Mouse (Mus musculus): ENCODE data around the gene Gm10300. TPM values are rescaled to one million over a fixed set of nuclear protein-coding genes. Genes with fewer than 3 reads are reported as not detected.

Gene Gm10300
- polyA plus RNA-seq, 1 experiment from 2014 or later: 0.28 TPM

DNA sequence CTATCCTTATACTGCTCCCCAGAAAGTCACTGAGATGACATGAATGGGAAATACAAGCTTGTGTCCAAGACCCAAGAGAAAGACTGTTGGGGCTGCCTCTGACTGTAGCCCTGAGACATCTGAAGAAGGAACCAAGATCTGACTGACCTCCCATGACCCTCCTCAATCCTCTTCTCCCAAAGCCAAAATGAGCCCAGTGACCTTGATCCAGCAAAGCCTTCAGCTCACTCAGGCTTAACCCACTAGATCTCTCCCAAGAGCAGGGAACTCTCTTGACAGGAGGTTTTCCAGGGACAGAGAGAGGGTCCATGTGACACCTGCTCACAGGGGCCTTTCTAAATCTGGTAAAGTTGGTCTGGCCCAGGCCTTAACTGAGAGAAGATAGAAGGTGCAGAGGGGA, 17.2 kb upstream of the Gm10300 start:
- Histone ChIP-seq H3K9me3 (replicated peaks) (no peaks in the 10 kb centered on the region), H3K4me1 (replicated peaks) (peaks cover 47% of the 10 kb centered on the region), H3K4me2 (no peak overlapping the region), H3K27ac (ENCODE audit: poor library complexity, severe bottlenecking) (no peak overlapping the region), H3K27me3 (replicated peaks) (no peaks in the 10 kb centered on the region), H3K4me3 (no peak overlapping the region), H3K36me3 (no peaks in the 10 kb centered on the region), H3K9ac (no peak overlapping the region)
- no peak for ATAC-seq (ENCODE audit: insufficient number of reproducible peaks, low FRiP score)

DNA sequence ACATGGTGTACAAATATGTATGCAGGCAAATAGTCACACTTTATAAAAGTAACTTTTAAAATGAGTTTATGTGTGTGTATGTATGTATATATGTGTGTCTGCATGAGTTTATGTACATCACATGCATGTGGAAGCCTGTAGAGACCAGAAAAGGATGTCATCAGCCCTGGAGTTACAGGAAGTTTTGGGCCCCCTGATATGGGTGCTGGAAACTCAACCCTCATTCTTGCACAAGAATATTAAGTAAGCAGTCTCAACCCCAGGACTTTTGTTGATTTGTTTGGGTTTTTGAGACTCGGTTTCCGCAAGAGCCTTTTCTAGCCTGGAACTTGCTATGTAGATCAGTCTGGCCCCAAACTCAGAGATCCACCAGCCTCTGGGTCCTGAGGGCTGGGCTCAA, 15.0 kb upstream of the Gm10300 start:
- Histone ChIP-seq H3K9me3 (replicated peaks) (no peaks in the 10 kb centered on the region), H3K27me3 (replicated peaks) (no peaks in the 10 kb centered on the region), H3K4me1 (replicated peaks) (peaks cover 65% of the 10 kb centered on the region), H3K4me3 (no peak overlapping the region), H3K27ac (ENCODE audit: poor library complexity, severe bottlenecking) (no peak overlapping the region), H3K36me3 (no peaks in the 10 kb centered on the region), H3K4me2 (no peak overlapping the region), H3K9ac (no peak overlapping the region)
- no peak for ATAC-seq (ENCODE audit: insufficient number of reproducible peaks, low FRiP score)
- WGBS: 89% methylated on average over 2 of the region's 2 CpGs

DNA sequence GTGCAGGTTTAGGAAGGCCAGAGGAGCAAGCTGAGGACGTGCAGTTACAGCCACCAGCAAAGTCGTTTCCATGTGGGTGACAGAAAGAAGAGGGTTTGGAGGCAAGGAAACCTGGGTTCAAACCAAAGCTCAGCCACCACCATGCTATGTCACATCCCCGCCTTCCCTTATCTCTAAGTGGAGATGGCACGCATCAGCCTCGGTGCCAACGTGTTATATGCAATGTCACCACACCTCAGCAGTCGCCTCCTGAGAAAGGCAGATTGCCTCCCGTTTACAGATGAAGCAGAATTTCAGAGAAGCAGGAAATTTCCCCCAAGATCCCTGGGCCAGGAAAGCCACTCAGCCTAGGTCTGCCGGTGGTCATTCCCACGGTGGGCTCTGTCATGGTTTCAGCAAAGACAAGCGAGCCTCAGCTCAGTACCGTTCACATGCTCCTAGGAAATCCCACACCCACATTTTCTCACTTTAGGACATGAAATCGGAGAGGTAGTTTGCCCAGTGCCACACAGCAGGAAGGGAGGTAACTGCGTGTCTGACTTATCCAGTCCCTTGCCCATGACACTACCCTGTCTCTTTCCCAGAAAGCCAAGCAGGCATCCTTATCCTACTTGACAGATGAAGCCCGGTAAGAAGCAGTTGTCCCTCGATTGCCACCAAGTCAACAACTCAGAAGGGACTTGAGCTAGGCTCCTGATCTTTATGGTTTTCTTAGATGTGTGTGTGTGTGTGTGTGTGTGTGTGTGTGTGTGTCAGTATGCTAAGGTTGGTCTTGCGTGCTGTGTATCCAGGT, 14.3 kb upstream of the Gm10300 start:
- H3K4me1 ChIP-seq (replicated peaks): peaks cover 69% of the 10 kb centered on the region
- 0 out of 2 replicates have a peak overlapping the region, but pooled peaks have one; percentile 29 for H3K27ac ChIP-seq (ENCODE audit: poor library complexity, severe bottlenecking)
- no peaks in the 10 kb centered on the region for H3K27me3 ChIP-seq (replicated peaks)
- no peak overlapping the region for H3K4me3 ChIP-seq
- ATAC-seq (ENCODE audit: insufficient number of reproducible peaks, low FRiP score): peak; percentile 85
- WGBS: 50% methylated on average over 17 of the region's 17 CpGs
- peak overlapping the region; percentile 5; the same call in 1 of the 2 replicates for H3K4me2 ChIP-seq
- H3K9me3 ChIP-seq (replicated peaks): no peaks in the 10 kb centered on the region
- H3K9ac ChIP-seq: no peak overlapping the region
- H3K36me3 ChIP-seq: no peaks in the 10 kb centered on the region

DNA sequence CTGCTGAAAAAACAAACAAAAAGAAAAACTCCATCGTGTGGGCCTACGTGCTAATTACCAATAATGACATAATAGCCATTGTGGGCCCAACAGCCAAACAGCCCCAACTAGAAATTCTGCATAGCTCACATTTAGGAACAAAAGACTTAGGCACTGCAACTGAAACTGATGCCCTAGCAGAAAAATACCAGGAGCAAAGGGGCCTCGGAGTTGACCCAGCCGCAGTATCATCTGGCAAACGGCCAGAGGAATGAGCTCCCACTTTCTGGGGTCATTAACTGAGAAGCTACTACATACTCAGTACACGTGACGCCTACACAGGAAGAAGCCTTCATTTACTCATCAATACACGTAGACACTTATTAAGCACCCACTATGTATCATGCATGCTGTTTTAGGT, 12.2 kb upstream of the Gm10300 start:
- peaks cover 86% of the 10 kb centered on the region for H3K4me1 ChIP-seq (replicated peaks)
- ATAC-seq (ENCODE audit: insufficient number of reproducible peaks, low FRiP score): no peak
- H3K9ac ChIP-seq: no peak overlapping the region
- no peak overlapping the region for H3K4me3 ChIP-seq
- H3K27ac ChIP-seq (ENCODE audit: poor library complexity, severe bottlenecking): no peak overlapping the region
- no peaks in the 10 kb centered on the region for H3K36me3 ChIP-seq
- H3K27me3 ChIP-seq (replicated peaks): no peaks in the 10 kb centered on the region
- H3K4me2 ChIP-seq: no peak overlapping the region
- 71% methylated on average over 8 of the region's 8 CpGs for WGBS
- no peaks in the 10 kb centered on the region for H3K9me3 ChIP-seq (replicated peaks)

DNA sequence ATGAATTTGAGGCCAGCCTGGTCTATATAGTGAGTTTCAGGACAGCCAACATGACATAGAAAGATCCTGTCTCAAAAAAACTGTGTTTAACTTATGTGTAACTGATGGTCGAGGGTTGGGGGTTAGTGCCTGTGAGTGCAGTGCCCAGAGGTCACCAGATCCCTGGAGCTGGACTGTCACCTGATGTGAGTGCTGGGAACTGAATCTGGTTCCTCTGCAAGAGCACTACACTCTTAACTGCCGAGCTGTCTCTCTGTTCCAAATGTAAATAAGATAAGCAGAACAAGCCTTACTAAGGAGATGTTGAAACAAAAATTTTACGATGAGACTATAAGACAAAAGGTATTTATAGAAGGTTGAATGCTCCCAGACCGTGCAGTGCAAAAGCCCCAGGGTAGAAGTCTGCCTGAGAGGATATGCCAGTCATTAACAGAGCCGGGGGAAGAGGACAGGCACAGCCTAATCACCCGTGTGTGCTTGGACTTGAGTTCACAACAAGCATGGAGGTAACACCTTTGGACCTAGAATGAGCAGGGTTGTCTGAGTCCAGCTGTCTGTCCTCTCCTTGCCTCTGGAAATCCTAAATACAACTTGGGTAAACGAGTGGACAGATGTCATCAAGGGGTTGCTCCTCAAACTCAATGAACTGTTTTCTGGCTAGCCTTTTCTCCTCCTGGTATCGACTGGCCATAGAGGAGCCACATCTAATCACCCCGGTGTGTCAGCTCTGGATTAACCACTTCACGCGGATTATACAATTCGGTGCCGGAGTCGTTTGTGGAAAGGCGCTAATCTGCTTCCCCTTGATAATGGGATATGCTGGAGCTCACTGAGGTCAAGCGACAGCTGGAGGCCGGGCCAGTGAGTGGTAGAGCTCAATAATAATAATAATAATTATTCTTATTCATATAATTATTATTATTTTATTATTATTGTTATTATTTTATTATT, 11.3 kb upstream of the Gm10300 start:
- WGBS: 58% methylated on average over 17 of the region's 17 CpGs
- no peak overlapping the region for H3K4me3 ChIP-seq
- H3K27me3 ChIP-seq (replicated peaks): no peaks in the 10 kb centered on the region
- no peak for ATAC-seq (ENCODE audit: insufficient number of reproducible peaks, low FRiP score)
- peaks cover 85% of the 10 kb centered on the region for H3K4me1 ChIP-seq (replicated peaks)
- H3K36me3 ChIP-seq: no peaks in the 10 kb centered on the region
- H3K27ac ChIP-seq (ENCODE audit: poor library complexity, severe bottlenecking): 0 out of 2 replicates have a peak overlapping the region, but pooled peaks have one; percentile 21
- H3K9me3 ChIP-seq (replicated peaks): no peaks in the 10 kb centered on the region
- H3K4me2 ChIP-seq: peak overlapping the region; percentile 12; the same call in 1 of the 2 replicates
- H3K9ac ChIP-seq: no peak overlapping the region

DNA sequence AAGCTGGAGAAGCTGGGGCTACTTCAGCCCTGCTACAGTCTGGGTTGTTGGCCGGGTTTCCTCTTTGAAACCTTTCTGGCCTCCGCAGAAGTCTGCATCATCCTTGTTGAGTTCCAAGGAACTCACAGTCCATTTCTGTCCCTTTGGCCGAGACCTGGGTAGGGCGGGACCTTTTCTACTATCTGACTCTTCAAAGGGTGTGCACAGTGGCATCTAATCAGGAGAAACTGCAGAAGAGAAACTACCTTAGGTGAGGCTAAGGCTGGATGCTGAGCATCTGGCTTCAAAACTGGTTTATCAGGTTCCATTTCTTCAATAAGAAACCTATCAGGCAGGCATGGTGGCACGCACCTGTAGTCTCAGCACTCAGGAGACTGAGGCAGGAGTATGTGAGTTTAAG, 9.9 kb upstream of the Gm10300 start:
- WGBS: 83% methylated on average over 5 of the region's 5 CpGs

DNA sequence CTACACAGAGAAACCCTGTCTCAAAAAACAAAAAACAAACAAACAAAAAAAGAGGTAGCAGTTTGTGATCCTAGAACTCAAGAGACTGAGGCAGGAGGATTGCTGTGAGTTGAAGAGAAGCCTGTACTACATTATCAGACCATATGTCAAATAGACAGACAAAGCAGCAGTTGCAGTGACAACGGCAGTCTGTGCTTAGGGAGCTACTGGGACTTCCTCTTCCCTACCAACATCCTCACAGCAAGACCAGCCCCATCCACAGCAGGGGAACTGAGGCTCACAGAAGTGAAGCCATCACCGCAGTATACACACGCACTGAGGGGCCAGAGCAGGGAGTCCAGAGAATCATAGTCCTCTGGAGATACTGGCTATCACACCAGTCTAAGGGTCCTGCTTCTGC, 8.9 kb upstream of the Gm10300 start:
- Histone ChIP-seq H3K4me1 (replicated peaks) (peaks cover 72% of the 10 kb centered on the region), H3K4me3 (0 out of 2 replicates have a peak overlapping the region, but pooled peaks have one; percentile 6), H3K27me3 (replicated peaks) (no peaks in the 10 kb centered on the region), H3K4me2 (peak overlapping the region; percentile 50), H3K27ac (ENCODE audit: poor library complexity, severe bottlenecking) (peak overlapping the region; percentile 46; the same call in 1 of the 2 replicates), H3K9me3 (replicated peaks) (no peaks in the 10 kb centered on the region), H3K36me3 (peaks cover 5% of the 10 kb centered on the region), H3K9ac (no peak overlapping the region)
- ATAC-seq (ENCODE audit: insufficient number of reproducible peaks, low FRiP score): peak; percentile 26; the same call in 1 of the 2 replicates
- WGBS: 47% methylated on average over 3 of the region's 3 CpGs

More for the DNA sequence above, 9.9 kb upstream of the Gm10300 start:
- Histone ChIP-seq H3K27me3 (replicated peaks) (no peaks in the 10 kb centered on the region), H3K36me3 (no peaks in the 10 kb centered on the region), H3K4me3 (no peak overlapping the region), H3K4me2 (peak overlapping the region; percentile 24; the same call in 1 of the 2 replicates), H3K4me1 (replicated peaks) (peaks cover 79% of the 10 kb centered on the region), H3K9ac (no peak overlapping the region), H3K9me3 (replicated peaks) (no peaks in the 10 kb centered on the region), H3K27ac (ENCODE audit: poor library complexity, severe bottlenecking) (no peak overlapping the region)
- no peak for ATAC-seq (ENCODE audit: insufficient number of reproducible peaks, low FRiP score)

DNA sequence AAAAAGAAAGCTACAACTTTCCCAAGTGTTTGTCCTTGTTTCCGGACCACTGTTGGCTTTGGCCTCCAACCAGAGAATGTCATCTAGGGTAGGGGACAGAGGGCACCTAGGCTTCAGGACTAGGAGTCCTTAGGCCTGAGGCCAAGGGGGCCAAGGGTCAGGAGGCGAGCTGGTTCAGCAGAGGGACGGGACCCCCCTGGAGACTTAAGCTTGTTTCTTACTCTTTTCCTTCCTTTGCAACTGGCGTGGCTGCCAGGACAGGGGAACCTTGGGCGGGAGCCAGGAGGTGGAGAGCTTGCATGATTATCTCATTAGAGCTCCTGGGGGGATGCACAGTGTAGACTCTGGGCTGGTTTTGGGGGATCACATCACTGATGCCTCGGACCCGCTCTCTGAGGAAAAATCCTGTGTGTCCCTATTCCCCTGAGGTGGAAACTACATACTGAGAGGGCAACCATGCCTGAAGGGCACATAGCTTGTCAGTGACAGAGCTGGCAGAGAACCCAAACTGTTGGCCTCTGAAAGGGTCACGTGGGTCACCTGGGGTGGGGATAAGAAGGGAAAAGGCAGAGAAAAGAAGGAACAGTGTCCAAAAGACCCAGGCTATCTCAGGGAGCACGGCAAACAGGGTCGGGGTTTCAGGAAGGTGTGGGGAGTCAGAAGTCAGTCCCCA, 8.3 kb upstream of the Gm10300 start:
- H3K4me1 ChIP-seq (replicated peaks): peaks cover 75% of the 10 kb centered on the region
- H3K9ac ChIP-seq: peak overlapping the region; percentile 55
- no peaks in the 10 kb centered on the region for H3K9me3 ChIP-seq (replicated peaks)
- peak; percentile 44 for ATAC-seq (ENCODE audit: insufficient number of reproducible peaks, low FRiP score)
- H3K27ac ChIP-seq (ENCODE audit: poor library complexity, severe bottlenecking): peak overlapping the region; percentile 46
- peaks cover 7% of the 10 kb centered on the region for H3K36me3 ChIP-seq
- H3K4me2 ChIP-seq: peak overlapping the region; percentile 50
- WGBS: 45% methylated on average over 10 of the region's 10 CpGs
- H3K4me3 ChIP-seq: no peak overlapping the region
- H3K27me3 ChIP-seq (replicated peaks): no peaks in the 10 kb centered on the region

DNA sequence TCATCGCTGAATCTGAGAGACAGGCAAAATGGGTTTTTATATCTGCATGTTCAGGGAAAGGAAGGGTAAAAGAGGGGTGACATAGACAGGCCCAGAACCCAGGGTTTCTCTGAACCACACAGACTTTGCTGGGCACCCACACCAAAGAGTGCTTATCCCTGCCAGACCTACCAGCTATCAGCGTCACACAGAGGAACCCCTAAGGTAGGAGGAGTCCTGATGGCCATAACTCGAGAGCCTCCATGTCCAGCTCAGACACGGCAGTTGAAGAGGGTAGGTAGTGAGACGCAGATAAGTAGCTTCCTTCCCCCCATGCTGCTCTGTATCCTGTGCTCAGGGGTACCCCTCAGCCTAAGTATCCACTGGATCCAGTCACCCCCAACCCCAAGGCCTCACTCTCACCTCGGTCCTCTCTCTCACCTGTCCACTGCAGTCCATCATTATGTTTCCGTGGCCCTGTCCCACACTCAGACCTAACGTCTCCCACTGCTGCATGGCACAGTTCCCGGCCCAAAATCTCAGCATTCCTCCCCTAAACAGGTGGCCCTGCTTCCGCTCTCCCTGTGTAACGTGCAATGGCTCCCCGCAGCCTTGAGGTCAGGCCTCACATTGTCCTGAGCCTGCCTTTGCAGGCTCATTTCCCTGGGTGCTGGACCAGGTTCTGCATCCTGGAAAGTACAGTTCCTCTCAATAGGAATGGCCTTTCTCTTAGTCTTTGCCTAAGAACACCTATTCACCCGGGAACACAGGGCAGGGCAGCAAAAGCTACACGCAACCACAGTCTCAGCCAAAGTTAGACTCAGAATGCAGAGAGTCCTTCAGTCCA, 7.2 kb upstream of the Gm10300 start:
- peaks cover 7% of the 10 kb centered on the region for H3K36me3 ChIP-seq
- peak overlapping the region; percentile 50 for H3K4me2 ChIP-seq
- no peak overlapping the region for H3K4me3 ChIP-seq
- H3K27me3 ChIP-seq (replicated peaks): no peaks in the 10 kb centered on the region
- no peak overlapping the region for H3K9ac ChIP-seq
- 0 out of 2 replicates have a peak overlapping the region, but pooled peaks have one; percentile 34 for H3K27ac ChIP-seq (ENCODE audit: poor library complexity, severe bottlenecking)
- 79% methylated on average over 14 of the region's 14 CpGs for WGBS
- peak; percentile 63 for ATAC-seq (ENCODE audit: insufficient number of reproducible peaks, low FRiP score)
- no peaks in the 10 kb centered on the region for H3K9me3 ChIP-seq (replicated peaks)
- H3K4me1 ChIP-seq (replicated peaks): peaks cover 72% of the 10 kb centered on the region

DNA sequence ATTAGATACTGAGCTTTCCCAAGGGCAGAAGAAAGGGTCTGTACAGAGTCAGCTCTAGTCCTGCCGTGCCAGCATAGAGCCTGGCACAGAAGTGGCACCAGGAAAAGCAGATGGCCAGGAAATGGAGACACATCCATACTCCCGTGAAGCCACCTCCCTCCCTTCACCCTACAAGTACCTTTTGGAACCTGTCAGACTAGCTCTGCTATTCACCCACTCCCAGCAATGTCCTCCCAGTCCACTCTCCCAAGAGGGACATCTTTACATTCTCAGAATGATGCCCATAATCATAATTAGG, 6.6 kb upstream of the Gm10300 start:
- no peak for ATAC-seq (ENCODE audit: insufficient number of reproducible peaks, low FRiP score)
- H3K36me3 ChIP-seq: peaks cover 7% of the 10 kb centered on the region
- H3K9me3 ChIP-seq (replicated peaks): no peaks in the 10 kb centered on the region
- 62% methylated on average over 2 of the region's 2 CpGs for WGBS
- peaks cover 71% of the 10 kb centered on the region for H3K4me1 ChIP-seq (replicated peaks)
- no peak overlapping the region for H3K4me3 ChIP-seq
- 0 out of 2 replicates have a peak overlapping the region, but pooled peaks have one; percentile 12 for H3K27ac ChIP-seq (ENCODE audit: poor library complexity, severe bottlenecking)
- H3K27me3 ChIP-seq (replicated peaks): no peaks in the 10 kb centered on the region
- no peak overlapping the region for H3K9ac ChIP-seq
- H3K4me2 ChIP-seq: peak overlapping the region; percentile 50

Measured in heart, embryonic 12.5 days (tissue).